Mouse (Mus musculus): ENCODE results near the gene Ppp1r12b.

Ppp1r12b gene

GRCm38 (mm10) chr1:134773256-134773655 is 182.5 kb downstream of the Ppp1r12b start:
- in situ Hi-C loops (cut with MboI; ENCODE audit: unreplicated experiment in 2 of 2), result no loop called here

GRCm38 (mm10) chr1:134772821-134773220 is 182.9 kb downstream of the Ppp1r12b start:
- in situ Hi-C loops (cut with MboI; ENCODE audit: unreplicated experiment in 2 of 2), result no loop called here

GRCm38 (mm10) chr1:134771999-134772398 is 183.7 kb downstream of the Ppp1r12b start:
- in situ Hi-C loops (cut with MboI; ENCODE audit: unreplicated experiment in 2 of 2), result no loop called here

GRCm38 (mm10) chr1:134771353-134771752 is 184.4 kb downstream of the Ppp1r12b start:
- in situ Hi-C loops (cut with MboI; ENCODE audit: unreplicated experiment in 2 of 2), result no loop called here

- in situ Hi-C loops (cut with MboI; ENCODE audit: unreplicated experiment in 2 of 2), result no loop called here
These were observed 185.4 kb downstream of the Ppp1r12b start for GRCm38 (mm10) chr1:134770312-134770711.

GRCm38 (mm10) chr1:134766448-134766847 is 189.3 kb downstream of the Ppp1r12b start:
- in situ Hi-C loops (cut with MboI; ENCODE audit: unreplicated experiment in 2 of 2), result no loop called here

GRCm38 (mm10) chr1:134764831-134765458 is 190.8 kb downstream of the Ppp1r12b start:
- in situ Hi-C loops (cut with MboI; ENCODE audit: unreplicated experiment in 2 of 2), result no loop called here

GRCm38 (mm10) chr1:134763776-134764438 is 191.8 kb downstream of the Ppp1r12b start:
- in situ Hi-C loops (cut with MboI; ENCODE audit: unreplicated experiment in 2 of 2), result no loop called here

- in situ Hi-C loops (cut with MboI; ENCODE audit: unreplicated experiment in 2 of 2), result no loop called here
These were observed 192.5 kb downstream of the Ppp1r12b start for GRCm38 (mm10) chr1:134763250-134763649.

- in situ Hi-C loops (cut with MboI; ENCODE audit: unreplicated experiment in 2 of 2), result no loop called here
These were observed 194.2 kb downstream of the Ppp1r12b start for GRCm38 (mm10) chr1:134761534-134761933.

GRCm38 (mm10) chr1:134760642-134761041 is 195.1 kb downstream of the Ppp1r12b start:
- in situ Hi-C loops (cut with MboI; ENCODE audit: unreplicated experiment in 2 of 2), result no loop called here

- in situ Hi-C loops (cut with MboI; ENCODE audit: unreplicated experiment in 2 of 2), result no loop called here
These were observed 196.6 kb downstream of the Ppp1r12b start for GRCm38 (mm10) chr1:134759133-134759532.

- in situ Hi-C loops (cut with MboI; ENCODE audit: unreplicated experiment in 2 of 2), result no loop called here
These were observed 198.5 kb downstream of the Ppp1r12b start for GRCm38 (mm10) chr1:134757230-134757629.

- in situ Hi-C loops (cut with MboI; ENCODE audit: unreplicated experiment in 2 of 2), result no loop called here
These were observed 199.4 kb downstream of the Ppp1r12b start for GRCm38 (mm10) chr1:134756190-134756873.

GRCm38 (mm10) chr1:134755548-134756189 is 200.1 kb downstream of the Ppp1r12b start:
- in situ Hi-C loops (cut with MboI; ENCODE audit: unreplicated experiment in 2 of 2), result no loop called here

- in situ Hi-C loops (cut with MboI; ENCODE audit: unreplicated experiment in 2 of 2), result loop anchor here in 1 of 2 experiments (5.0 kb wide), 1 partner anchor 82 kb away; no protein-coding TSS in a partner anchor
These were observed 200.9 kb downstream of the Ppp1r12b start for GRCm38 (mm10) chr1:134754818-134755217.

GRCm38 (mm10) chr1:134753751-134754630 is 201.8 kb downstream of the Ppp1r12b start:
- in situ Hi-C loops (cut with MboI; ENCODE audit: unreplicated experiment in 2 of 2), result loop anchor here in 1 of 2 experiments (5.0 kb wide), 1 partner anchor 83 kb away; no protein-coding TSS in a partner anchor

GRCm38 (mm10) chr1:134752447-134752846 is 203.3 kb downstream of the Ppp1r12b start:
- in situ Hi-C loops (cut with MboI; ENCODE audit: unreplicated experiment in 2 of 2), result loop anchor here in 1 of 2 experiments (5.0 kb wide), 1 partner anchor 85 kb away; no protein-coding TSS in a partner anchor

GRCm38 (mm10) chr1:134749889-134750288 is 205.9 kb downstream of the Ppp1r12b start:
- in situ Hi-C loops (cut with MboI; ENCODE audit: unreplicated experiment in 2 of 2), result loop anchor here (5.0 to 10.0 kb wide), 5 partner anchors 87 to 355 kb away; partner anchors contain the start of genes Ube2t (in 2 of the 2) and Lgr6 (in 1 of the 2)

All from v-Abl transformed pro-B cells (cell line).